Mouse (Mus musculus) kidney, embryonic 14.5 days (tissue): Measurements from ENCODE around the gene Ovol1. TPM values are rescaled to one million over a fixed set of nuclear protein-coding genes. Genes with fewer than 3 reads are reported as not detected.
A peak's percentile ranks its signal among the peaks of the same experiment; 100 is the strongest.

ENCODE experiments used
- ATAC-seq: fragments of 200-750 bp; cut with Nextera tagmentation; 2 replicates; pipeline ENCODE4 v1.8.0; 2017; ENCODE audit warnings: moderate number of reproducible peaks, mild to moderate bottlenecking, moderate TSS enrichment, moderate library complexity; ENCODE audit not compliant: low FRiP score, low TSS enrichment
- H3K27ac ChIP-seq: fragments of 300-500 bp; sonication (generic); 2 replicates; pipeline ENCODE4 v1.5.1; 2014; ENCODE audit warnings: low read depth, mild to moderate bottlenecking, low read length, moderate library complexity, mixed read lengths
- H3K27me3 ChIP-seq: fragments of 300-500 bp; sonication (generic); 2 replicates; pipeline ENCODE4 v1.6.1; 2014; ENCODE audit warnings: mild to moderate bottlenecking, low read length; ENCODE audit not compliant: control insufficient read depth, insufficient read depth
- H3K36me3 ChIP-seq: fragments of 300-500 bp; sonication (generic); 2 replicates; pipeline ENCODE4 v1.6.1; 2014; ENCODE audit warnings: low read length, mixed read lengths; ENCODE audit not compliant: control insufficient read depth, insufficient read depth
- H3K4me1 ChIP-seq: fragments of 300-500 bp; sonication (generic); 2 replicates; pipeline ENCODE4 v1.6.1; 2014; ENCODE audit warnings: low read length, mixed read lengths; ENCODE audit not compliant: control insufficient read depth, insufficient read depth
- H3K4me2 ChIP-seq: fragments of 300-500 bp; sonication (generic); replicated peaks from 2 replicates; pipeline ENCODE4 v1.6.1; 2014; ENCODE audit warnings: low read depth, mild to moderate bottlenecking, low read length
- H3K4me3 ChIP-seq: fragments of 300-500 bp; sonication (generic); 2 replicates; pipeline ENCODE4 v1.5.1; 2014; ENCODE audit warnings: mild to moderate bottlenecking, low read length
- H3K9ac ChIP-seq: fragments of 300-500 bp; sonication (generic); 2 replicates; pipeline ENCODE4 v1.6.1; 2014; ENCODE audit warnings: low read depth, mild to moderate bottlenecking, low read length, moderate library complexity
- H3K9me3 ChIP-seq: fragments of 300-500 bp; sonication (generic); 2 replicates; pipeline ENCODE4 v1.6.1; 2016; ENCODE audit warnings: low read length; ENCODE audit not compliant: control insufficient read depth
- WGBS: fragments of 180-500 bp; shearing (Covaris S2); extraction: QIAGEN DNeasy Blood & Tissue Kit; methylation state at CpG from one replicate; pipeline ENCODE4 v1.1.7; 2014; 5-methylcytosine and 5-hydroxymethylcytosine counted together
- polyA plus RNA-seq: library from polyadenylated mRNA; unstranded; fragments of >200 nt; fragmentation: Nextera tagmentation; extraction: Ambion mirVana; gene quantifications from 2 replicates; pipeline ENCODE4 v1.2.1, GENCODE M21; 2014

The Ovol1 gene
- polyA plus RNA-seq: 11.1 and 11.8 TPM in 2 replicates

GRCm38 (mm10) chr19:5560457-5561041, at the start of gene Ovol1:
TSS of gene Ovol1 (minus strand) at chr19:5560646.
- 0% methylated on average over 55 of the region's 57 CpGs for WGBS
- Histone ChIP-seq H3K27me3 (peaks cover 49% of the 10 kb centered on the region), H3K4me3 (peak within 1 kb of the TSS; percentile 48), H3K27ac (peak within 1 kb of the TSS; percentile 91), H3K9ac (peak within 1 kb of the TSS; percentile 69), H3K4me2 (peak within 1 kb of the TSS; percentile 70), H3K9me3 (no peaks in the 10 kb centered on the region), H3K36me3 (no peaks in the 10 kb centered on the region), H3K4me1 (peaks cover 23% of the 10 kb centered on the region; the same call in 1 of the 2 replicates)
- ATAC-seq: peak; percentile 50

- Histone ChIP-seq H3K9me3 (no peaks in the 10 kb centered on the region), H3K4me1 (peaks cover 14% of the 10 kb centered on the region), H3K4me3 (peak within 1 kb of the TSS; percentile 57), H3K9ac (peak within 1 kb of the TSS; percentile 65), H3K27ac (peak within 1 kb of the TSS; percentile 95), H3K4me2 (peak within 1 kb of the TSS; percentile 69), H3K36me3 (peaks cover 42% of the 10 kb centered on the region), H3K27me3 (no peaks in the 10 kb centered on the region)
- ATAC-seq: peak; percentile 93
- under 1% methylated on average over 54 of the region's 55 CpGs for WGBS
These were observed 49.3 kb upstream of the Ovol1 start, which contains the start of gene Kat5 for GRCm38 (mm10) chr19:5609547-5610404. TSS of gene Kat5 (minus strand) at chr19:5610237.

- peaks cover 14% of the 10 kb centered on the region for H3K4me1 ChIP-seq
- peak overlapping the region; percentile 65 for H3K9ac ChIP-seq
- WGBS: 55% methylated on average over 10 of the region's 10 CpGs
- peaks cover 48% of the 10 kb centered on the region for H3K36me3 ChIP-seq
- H3K27me3 ChIP-seq: no peaks in the 10 kb centered on the region
- H3K4me3 ChIP-seq: peak overlapping the region; percentile 57
- no peak for ATAC-seq
- no peaks in the 10 kb centered on the region for H3K9me3 ChIP-seq
- peak overlapping the region; percentile 69 for H3K4me2 ChIP-seq
- peak overlapping the region; percentile 95; the same call in 1 of the 2 replicates for H3K27ac ChIP-seq
These were observed 48.7 kb upstream of the Ovol1 start for GRCm38 (mm10) chr19:5609171-5609546.

- Histone ChIP-seq H3K27ac (no peak overlapping the region), H3K4me3 (peak overlapping the region; percentile 57), H3K9me3 (no peaks in the 10 kb centered on the region), H3K4me2 (peak overlapping the region; percentile 69), H3K36me3 (peaks cover 53% of the 10 kb centered on the region), H3K27me3 (no peaks in the 10 kb centered on the region), H3K9ac (peak overlapping the region; percentile 65; the same call in 1 of the 2 replicates), H3K4me1 (peaks cover 14% of the 10 kb centered on the region)
- no peak for ATAC-seq
- WGBS: 98% methylated on average over 13 of the region's 13 CpGs
These were observed 48.3 kb upstream of the Ovol1 start for GRCm38 (mm10) chr19:5608707-5609106.

- no peak overlapping the region for H3K27ac ChIP-seq
- no peak for ATAC-seq
- H3K4me1 ChIP-seq: peaks cover 18% of the 10 kb centered on the region
- no peak overlapping the region for H3K9ac ChIP-seq
- no peaks in the 10 kb centered on the region for H3K27me3 ChIP-seq
- no peak overlapping the region for H3K4me3 ChIP-seq
- no peak overlapping the region for H3K4me2 ChIP-seq
- WGBS: 96% methylated on average over 26 of the region's 26 CpGs
- no peaks in the 10 kb centered on the region for H3K9me3 ChIP-seq
- H3K36me3 ChIP-seq: peaks cover 61% of the 10 kb centered on the region
These were observed 47.4 kb upstream of the Ovol1 start for GRCm38 (mm10) chr19:5607705-5608410.

GRCm38 (mm10) chr19:5606196-5606595, 45.8 kb upstream of the Ovol1 start:
- no peaks in the 10 kb centered on the region for H3K9me3 ChIP-seq
- H3K4me1 ChIP-seq: peaks cover 24% of the 10 kb centered on the region
- no peak for ATAC-seq
- no peak overlapping the region for H3K4me3 ChIP-seq
- H3K27ac ChIP-seq: no peak overlapping the region
- H3K9ac ChIP-seq: no peak overlapping the region
- peaks cover 63% of the 10 kb centered on the region for H3K36me3 ChIP-seq
- no peak overlapping the region for H3K4me2 ChIP-seq
- no peaks in the 10 kb centered on the region for H3K27me3 ChIP-seq
- WGBS: 85% methylated on average over 8 of the region's 8 CpGs

GRCm38 (mm10) chr19:5605126-5605525, 44.7 kb upstream of the Ovol1 start:
- Histone ChIP-seq H3K9me3 (no peaks in the 10 kb centered on the region), H3K27ac (no peak overlapping the region), H3K4me1 (peaks cover 19% of the 10 kb centered on the region), H3K9ac (no peak overlapping the region), H3K27me3 (no peaks in the 10 kb centered on the region), H3K4me3 (no peak overlapping the region), H3K36me3 (peaks cover 63% of the 10 kb centered on the region), H3K4me2 (no peak overlapping the region)
- WGBS: 94% methylated on average over 7 of the region's 7 CpGs
- no peak for ATAC-seq

GRCm38 (mm10) chr19:5603664-5604063, 43.2 kb upstream of the Ovol1 start:
- H3K9ac ChIP-seq: no peak overlapping the region
- H3K36me3 ChIP-seq: peaks cover 59% of the 10 kb centered on the region
- H3K27me3 ChIP-seq: no peaks in the 10 kb centered on the region
- no peaks in the 10 kb centered on the region for H3K9me3 ChIP-seq
- H3K27ac ChIP-seq: no peak overlapping the region
- H3K4me3 ChIP-seq: no peak overlapping the region
- no peak overlapping the region for H3K4me2 ChIP-seq
- ATAC-seq: no peak
- H3K4me1 ChIP-seq: peaks cover 11% of the 10 kb centered on the region
- 88% methylated on average over 7 of the region's 7 CpGs for WGBS
